19 mouse cellular contexts compared by ENCODE assay signal in the genomic region with DNA sequence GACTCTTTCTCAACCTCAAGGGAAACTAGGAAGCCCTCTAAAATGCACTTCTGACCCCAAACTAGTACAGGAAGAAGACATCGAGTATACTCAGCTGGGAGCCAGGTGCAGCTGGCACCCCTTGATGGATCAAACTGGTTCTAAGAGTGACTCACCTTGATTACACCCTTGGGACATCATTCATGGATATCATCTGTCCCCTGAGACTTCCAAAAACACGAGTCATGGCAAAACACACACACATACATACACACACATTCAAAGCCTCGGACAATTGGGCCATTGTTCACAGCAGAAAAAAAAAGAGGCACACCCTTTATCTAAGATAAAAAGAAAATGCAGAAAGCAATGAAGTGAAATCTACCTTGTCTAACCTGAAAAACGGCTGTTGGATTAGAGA.
"Had no signal": no experiment of that assay in that cellular context is flagged by ENCODE, and none has a peak within 500 bp of the region (broad histone marks: within the 10 kb centered on the region; RNA-seq: fewer than 3 reads in every experiment).

No protein-coding gene starts in this region.

- H3K4me2 ChIP-seq: limb, embryonic 12.5 days; liver, embryonic 13.5 days; midbrain, embryonic 11.5 days; midbrain, embryonic 15.5 days; neural tube, embryonic 12.5 days had no signal

- H3K9ac ChIP-seq: limb, embryonic 12.5 days; liver, embryonic 13.5 days; liver, postnatal 0 days; midbrain, embryonic 15.5 days; neural tube, embryonic 12.5 days had no signal

- H3K9me3 ChIP-seq: limb, embryonic 12.5 days; liver, embryonic 13.5 days; megakaryocyte, embryonic 14.5 days; midbrain, embryonic 15.5 days; neural tube, embryonic 12.5 days had no signal

- H3K27me3 ChIP-seq: midbrain, embryonic 15.5 days; neural tube, embryonic 12.5 days had no signal

- DNase-seq: kidney, adult 9 months; kidney, postnatal 36 days; layer of hippocampus, adult 9-11 months; liver; liver, embryonic 13.5 days; liver, postnatal 0 days; retina, postnatal 1 day; right cerebral cortex, postnatal 4 days; spleen, adult 18-20 months; thymus, adult 18-20 months; thymus, postnatal 25 days had no signal

- H3K4me1 ChIP-seq: liver, embryonic 13.5 days; megakaryocyte, embryonic 14.5 days; midbrain, embryonic 15.5 days; neural tube, embryonic 12.5 days had no signal

- H3K4me3 ChIP-seq: limb, embryonic 12.5 days; liver, embryonic 13.5 days; megakaryocyte, embryonic 14.5 days; midbrain, embryonic 15.5 days; neural tube, embryonic 12.5 days had no signal

- H3K36me3 ChIP-seq: limb, embryonic 12.5 days; liver, embryonic 13.5 days; midbrain, embryonic 15.5 days; neural tube, embryonic 12.5 days had no signal

- ATAC-seq: liver, postnatal 0 days; lung, postnatal 0 days; midbrain, embryonic 15.5 days had no signal

- H3K27ac ChIP-seq: kidney, postnatal 0 days; limb, embryonic 12.5 days; liver, embryonic 13.5 days; macrophage; midbrain, embryonic 15.5 days; neural tube, embryonic 12.5 days had no signal
